Mouse (Mus musculus) embryonic facial prominence, embryonic 15.5 days (tissue): Measurements from ENCODE around the gene Cpeb1. TPM values are rescaled to one million over a fixed set of nuclear protein-coding genes. Genes with fewer than 3 reads are reported as not detected.

ENCODE experiments used
- ATAC-seq: fragments of 200-750 bp; cut with Nextera tagmentation; 2 replicates; pipeline ENCODE4 v1.8.0; 2017; ENCODE audit warnings: low read depth, moderate TSS enrichment; ENCODE audit not compliant: insufficient number of reproducible peaks, low FRiP score, low TSS enrichment
- H3K27ac ChIP-seq: fragments of 300-500 bp; sonication (generic); replicated peaks from 2 replicates; pipeline ENCODE4 v1.5.1; 2015; ENCODE audit warnings: mild to moderate bottlenecking, inconsistent platforms
- H3K27me3 ChIP-seq: fragments of 300-500 bp; sonication (generic); 2 replicates; pipeline ENCODE4 v1.6.1; 2015; ENCODE audit warnings: inconsistent platforms
- H3K36me3 ChIP-seq: fragments of 300-500 bp; sonication (generic); 2 replicates; pipeline ENCODE4 v1.6.1; 2015; ENCODE audit warnings: mild to moderate bottlenecking, inconsistent platforms
- H3K4me1 ChIP-seq: fragments of 300-500 bp; sonication (generic); 2 replicates; pipeline ENCODE4 v1.6.1; 2015; ENCODE audit warnings: inconsistent platforms
- H3K4me2 ChIP-seq: fragments of 300-500 bp; sonication (generic); replicated peaks from 2 replicates; pipeline ENCODE4 v1.6.1; 2015; ENCODE audit warnings: mild to moderate bottlenecking, inconsistent platforms
- H3K4me3 ChIP-seq: fragments of 300-500 bp; sonication (generic); replicated peaks from 2 replicates; pipeline ENCODE4 v1.5.1; 2015; ENCODE audit warnings: mild to moderate bottlenecking, inconsistent platforms
- H3K9ac ChIP-seq: fragments of 300-500 bp; sonication (generic); 2 replicates; pipeline ENCODE4 v1.6.1; 2015; ENCODE audit warnings: inconsistent platforms
- H3K9me3 ChIP-seq: fragments of 300-500 bp; sonication (generic); replicated peaks from 2 replicates; pipeline ENCODE4 v1.6.1; 2016; ENCODE audit warnings: inconsistent platforms
- WGBS: fragments of 180-500 bp; shearing (Covaris S2); methylation state at CpG from one replicate; pipeline ENCODE4 v1.1.7; 2015; 5-methylcytosine and 5-hydroxymethylcytosine counted together
- polyA plus RNA-seq: library from polyadenylated mRNA; unstranded; fragments of >200 nt; fragmentation: Nextera tagmentation; extraction: Ambion mirVana; gene quantifications from 2 replicates; pipeline ENCODE4 v1.2.1, GENCODE M21; 2015

Gene Cpeb1
- polyA plus RNA-seq, 1 experiment from 2014 or later = 3.1 TPM

DNA sequence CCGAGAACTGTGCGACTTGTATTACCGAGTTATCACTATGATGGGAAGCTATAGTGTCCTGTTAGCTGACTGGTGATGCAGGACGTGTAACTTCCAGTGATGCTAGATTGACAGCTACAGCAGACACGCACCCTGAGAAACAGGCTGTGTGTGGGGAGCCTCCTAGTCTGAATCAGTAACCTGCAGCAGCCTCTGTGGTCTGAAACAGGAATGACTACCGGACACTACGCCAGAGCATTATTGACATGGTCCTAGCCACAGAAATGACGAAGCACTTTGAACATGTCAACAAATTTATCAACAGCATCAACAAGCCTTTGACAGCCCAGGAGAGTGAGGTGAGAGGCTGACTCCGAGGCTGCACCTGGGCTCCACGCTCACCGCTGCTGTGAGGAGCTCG lies 129.2 kb downstream of the Cpeb1 start:
- Histone ChIP-seq H3K9ac (no peak overlapping the region), H3K27me3 (no peaks in the 10 kb centered on the region), H3K4me3 (no peak overlapping the region), H3K9me3 (no peaks in the 10 kb centered on the region), H3K27ac (no peak overlapping the region), H3K4me1 (no peaks in the 10 kb centered on the region), H3K4me2 (no peak overlapping the region), H3K36me3 (peaks cover 18% of the 10 kb centered on the region)
- WGBS = 81% methylated on average over 12 of the region's 12 CpGs
- no peak for ATAC-seq

DNA sequence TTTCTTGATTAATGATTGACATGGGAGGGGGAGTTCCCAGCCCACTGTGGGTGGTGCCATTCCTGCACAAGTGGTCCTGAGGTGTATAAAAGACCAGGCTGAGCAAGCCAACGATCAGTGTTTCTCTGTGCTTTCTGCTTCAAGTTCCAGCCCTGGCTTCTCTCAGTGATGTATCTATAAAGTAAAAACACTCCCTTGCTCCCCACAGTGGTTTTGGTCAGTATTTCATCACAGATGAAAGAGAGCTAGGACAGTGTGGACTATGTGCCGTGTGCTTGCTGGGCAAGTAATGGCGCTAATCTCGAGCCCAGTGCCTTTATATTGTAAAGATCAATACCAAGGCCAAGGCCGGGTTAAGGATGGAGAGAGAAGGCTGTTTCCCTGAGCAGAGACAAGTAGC lies 133.5 kb downstream of the Cpeb1 start:
- no peaks in the 10 kb centered on the region for H3K27me3 ChIP-seq
- no peak overlapping the region for H3K27ac ChIP-seq
- no peak overlapping the region for H3K4me2 ChIP-seq
- no peaks in the 10 kb centered on the region for H3K36me3 ChIP-seq
- H3K4me1 ChIP-seq = no peaks in the 10 kb centered on the region
- ATAC-seq = no peak
- H3K9ac ChIP-seq = no peak overlapping the region
- 87% methylated on average over 5 of the region's 5 CpGs for WGBS
- no peaks in the 10 kb centered on the region for H3K9me3 ChIP-seq
- no peak overlapping the region for H3K4me3 ChIP-seq

DNA sequence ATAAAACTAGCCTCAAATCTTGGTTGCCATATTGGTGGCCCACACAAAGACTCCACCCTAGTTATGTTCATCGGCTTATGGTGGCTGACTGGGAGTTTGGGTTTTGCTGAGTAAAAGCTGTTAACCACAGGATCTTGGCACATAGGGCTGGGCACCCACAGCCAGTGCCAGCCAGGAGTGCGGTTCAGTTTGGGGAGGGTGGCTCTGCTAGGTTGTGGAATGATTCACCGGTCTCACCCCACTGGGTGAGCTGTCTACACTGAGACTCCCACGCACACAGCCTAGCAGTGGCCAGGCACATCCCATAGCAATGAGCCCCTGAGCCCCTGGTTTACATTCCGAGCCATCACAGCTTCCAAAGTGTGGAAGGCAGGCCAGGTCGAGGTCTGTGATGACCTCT lies 135.5 kb downstream of the Cpeb1 start:
- H3K4me1 ChIP-seq = no peaks in the 10 kb centered on the region
- H3K9ac ChIP-seq = no peak overlapping the region
- H3K4me2 ChIP-seq = no peak overlapping the region
- H3K4me3 ChIP-seq = no peak overlapping the region
- WGBS = 79% methylated on average over 6 of the region's 6 CpGs
- H3K9me3 ChIP-seq = no peaks in the 10 kb centered on the region
- no peak for ATAC-seq
- no peaks in the 10 kb centered on the region for H3K27me3 ChIP-seq
- H3K36me3 ChIP-seq = no peaks in the 10 kb centered on the region
- H3K27ac ChIP-seq = no peak overlapping the region

DNA sequence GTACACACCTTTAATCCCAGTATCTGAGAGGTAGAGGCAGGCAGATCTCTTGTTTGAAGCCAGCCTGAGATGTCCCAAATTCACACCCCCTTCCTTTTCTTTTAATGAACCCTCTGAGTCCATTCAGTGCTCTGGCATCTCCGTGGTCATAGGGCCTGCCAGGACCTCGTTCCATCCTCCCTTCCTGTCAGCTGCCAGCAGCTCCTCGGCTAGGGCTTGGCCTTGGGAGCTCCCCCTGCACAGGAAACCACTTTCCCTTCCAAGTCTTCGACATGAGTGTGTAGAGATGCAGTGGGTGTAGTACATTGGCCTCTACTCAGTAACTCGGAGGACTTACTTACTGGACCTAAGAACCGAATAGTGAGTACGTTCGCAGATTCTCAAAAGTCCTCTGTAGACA lies 139.7 kb downstream of the Cpeb1 start:
- Histone ChIP-seq H3K9ac (no peak overlapping the region), H3K36me3 (no peaks in the 10 kb centered on the region), H3K27ac (no peak overlapping the region), H3K9me3 (no peaks in the 10 kb centered on the region), H3K4me2 (no peak overlapping the region), H3K4me3 (no peak overlapping the region), H3K27me3 (no peaks in the 10 kb centered on the region), H3K4me1 (0 out of 2 replicates have a peak, but pooled peaks cover 4% of the 10 kb centered on the region)
- 70% methylated on average over 8 of the region's 8 CpGs for WGBS
- no peak for ATAC-seq

DNA sequence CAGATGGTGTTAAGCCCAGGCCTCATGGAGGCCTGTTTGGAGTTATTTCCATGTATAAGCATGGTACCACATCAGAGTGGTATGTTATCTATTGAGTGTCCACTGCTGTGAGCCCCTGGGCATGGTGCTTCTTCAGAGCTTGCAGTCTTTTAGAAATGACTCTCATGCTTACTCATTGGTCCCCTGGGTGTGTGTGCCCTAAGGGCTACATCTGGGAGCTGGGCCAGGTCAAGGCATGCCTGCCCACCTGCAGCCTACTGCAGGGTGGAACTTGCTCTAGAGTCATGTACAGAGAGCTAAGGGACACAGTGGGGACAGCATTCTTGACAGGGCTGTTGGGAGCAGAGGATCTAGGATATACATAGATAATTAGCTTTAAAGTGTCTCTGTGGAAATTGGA lies 143.7 kb downstream of the Cpeb1 start:
- H3K4me1 ChIP-seq = 0 out of 2 replicates have a peak, but pooled peaks cover 4% of the 10 kb centered on the region
- no peaks in the 10 kb centered on the region for H3K9me3 ChIP-seq
- no peak overlapping the region for H3K27ac ChIP-seq
- H3K4me3 ChIP-seq = no peak overlapping the region
- no peak overlapping the region for H3K9ac ChIP-seq
- no peak for ATAC-seq
- H3K4me2 ChIP-seq = no peak overlapping the region
- no peaks in the 10 kb centered on the region for H3K27me3 ChIP-seq
- no peaks in the 10 kb centered on the region for H3K36me3 ChIP-seq

DNA sequence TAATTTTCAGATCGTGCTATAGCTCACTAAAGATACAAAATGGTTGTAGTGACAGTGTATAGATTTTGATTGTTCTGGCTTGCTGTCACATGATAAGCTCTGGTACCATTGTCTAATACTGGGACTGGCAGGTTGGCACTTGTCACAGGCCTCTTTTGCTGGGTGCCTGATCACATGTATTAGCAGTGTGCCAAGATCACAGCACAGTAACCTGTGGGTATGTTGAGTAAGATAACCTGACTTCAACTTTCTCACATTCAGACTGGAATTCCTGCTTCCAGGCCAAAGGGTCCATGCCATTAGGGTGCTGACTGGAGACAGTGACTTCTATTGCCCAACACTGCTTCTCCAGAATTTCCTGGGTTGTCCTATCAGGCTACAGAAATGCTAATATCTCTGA lies 144.1 kb downstream of the Cpeb1 start:
- 91% methylated on average over 1 of the region's 1 CpGs for WGBS
- Histone ChIP-seq H3K9me3 (no peaks in the 10 kb centered on the region), H3K4me1 (0 out of 2 replicates have a peak, but pooled peaks cover 4% of the 10 kb centered on the region), H3K36me3 (no peaks in the 10 kb centered on the region), H3K27ac (no peak overlapping the region), H3K4me3 (no peak overlapping the region), H3K9ac (no peak overlapping the region), H3K4me2 (no peak overlapping the region), H3K27me3 (no peaks in the 10 kb centered on the region)
- no peak for ATAC-seq

DNA sequence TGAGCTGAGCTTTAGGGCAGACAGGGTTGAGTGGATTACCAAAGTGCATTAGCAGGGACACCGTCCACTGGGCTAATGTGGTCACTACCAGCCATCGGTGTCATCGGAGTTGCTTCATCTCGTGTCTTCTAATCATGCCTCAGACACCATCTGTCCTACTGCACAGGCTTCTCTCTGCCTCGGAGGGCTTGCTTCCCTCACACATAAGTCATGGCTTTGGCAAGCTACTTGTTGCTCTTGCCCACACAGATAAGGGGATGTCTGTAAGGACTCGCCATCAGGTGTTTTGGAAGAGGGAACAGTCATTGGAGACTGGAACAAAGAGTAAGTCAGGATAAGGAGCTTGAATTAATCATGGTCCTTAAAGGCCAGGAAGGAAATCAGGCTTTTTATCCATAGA lies 146.0 kb downstream of the Cpeb1 start:
- H3K4me3 ChIP-seq = no peak overlapping the region
- no peaks in the 10 kb centered on the region for H3K27me3 ChIP-seq
- no peak for ATAC-seq
- no peak overlapping the region for H3K9ac ChIP-seq
- 0 out of 2 replicates have a peak, but pooled peaks cover 4% of the 10 kb centered on the region for H3K4me1 ChIP-seq
- no peaks in the 10 kb centered on the region for H3K9me3 ChIP-seq
- 91% methylated on average over 6 of the region's 6 CpGs for WGBS
- no peaks in the 10 kb centered on the region for H3K36me3 ChIP-seq
- no peak overlapping the region for H3K4me2 ChIP-seq
- H3K27ac ChIP-seq = no peak overlapping the region

DNA sequence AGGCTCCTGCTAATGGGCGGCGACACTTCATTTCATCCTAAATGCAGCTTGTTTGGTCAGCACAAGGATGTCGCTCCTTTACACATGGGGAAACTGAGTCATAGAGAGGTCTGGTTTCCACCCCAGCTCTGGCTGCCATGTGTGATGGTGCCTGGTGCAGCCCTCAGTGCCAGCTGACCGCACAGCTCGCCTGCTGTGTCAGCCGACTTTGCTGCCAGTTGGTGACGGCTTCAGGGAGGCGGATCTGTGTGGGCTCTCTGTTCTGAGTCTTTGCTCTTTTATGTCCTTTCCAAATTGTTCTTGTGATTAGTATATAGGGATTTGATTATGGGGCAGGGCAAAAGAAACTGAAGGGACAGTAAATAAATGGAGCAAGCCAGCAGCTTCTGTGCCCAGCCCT lies 147.5 kb downstream of the Cpeb1 start:
- H3K9ac ChIP-seq = no peak overlapping the region

DNA sequence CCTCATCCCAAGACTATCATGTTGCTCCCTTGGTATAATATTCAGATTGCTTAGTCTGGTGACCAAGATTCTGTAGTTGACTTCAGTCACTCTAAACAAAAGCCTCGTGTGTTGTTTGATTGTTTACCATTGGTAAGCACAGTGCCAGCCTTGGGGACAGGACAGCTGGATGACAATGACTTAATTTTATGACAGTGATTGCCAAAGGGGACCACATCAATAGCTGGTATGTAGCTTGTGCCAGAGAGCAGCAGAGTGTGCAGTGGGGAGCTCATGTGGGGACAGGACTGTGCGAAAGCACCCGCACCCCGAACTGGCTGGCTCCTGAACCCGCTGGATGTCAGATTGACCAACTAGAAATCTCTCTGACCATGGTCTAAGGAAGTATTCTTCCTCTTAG lies 150.6 kb downstream of the Cpeb1 start:
- no peaks in the 10 kb centered on the region for H3K4me1 ChIP-seq
- no peaks in the 10 kb centered on the region for H3K9me3 ChIP-seq
- WGBS = 86% methylated on average over 5 of the region's 5 CpGs
- no peak for ATAC-seq
- H3K9ac ChIP-seq = no peak overlapping the region
- no peak overlapping the region for H3K4me2 ChIP-seq
- H3K4me3 ChIP-seq = no peak overlapping the region
- H3K27me3 ChIP-seq = no peaks in the 10 kb centered on the region
- no peak overlapping the region for H3K27ac ChIP-seq
- H3K36me3 ChIP-seq = no peaks in the 10 kb centered on the region

More for the DNA sequence above, 147.5 kb downstream of the Cpeb1 start:
- 70% methylated on average over 8 of the region's 8 CpGs for whole genome bisulfite sequencing
- no peaks in the 10 kb centered on the region for H3K4me1 ChIP-seq
- H3K4me2 ChIP-seq = no peak overlapping the region
- no peak overlapping the region for H3K27ac ChIP-seq
- no peak for ATAC-seq
- H3K36me3 ChIP-seq = no peaks in the 10 kb centered on the region
- no peaks in the 10 kb centered on the region for H3K9me3 ChIP-seq
- no peak overlapping the region for H3K4me3 ChIP-seq
- no peaks in the 10 kb centered on the region for H3K27me3 ChIP-seq

DNA sequence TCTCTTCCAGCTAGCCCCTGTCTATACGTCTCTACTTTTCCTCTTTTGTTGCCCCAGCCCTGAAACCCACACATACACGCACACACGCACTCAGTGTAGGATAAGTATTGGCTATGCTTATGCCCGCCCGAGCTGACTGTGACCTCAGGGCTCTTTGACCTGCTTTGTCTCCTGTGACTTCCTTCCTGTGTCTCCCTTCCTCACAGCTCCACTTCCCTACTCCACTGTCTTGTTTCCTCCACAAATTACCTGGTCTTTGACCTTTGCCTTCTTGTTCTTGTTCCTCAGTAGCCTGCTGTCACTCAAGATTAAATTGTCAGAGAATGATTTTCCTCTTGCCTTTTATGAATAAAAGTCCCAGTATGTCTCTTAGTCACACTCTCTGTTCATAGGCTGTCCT lies 151.2 kb downstream of the Cpeb1 start:
- Histone ChIP-seq H3K4me3 (no peak overlapping the region), H3K4me1 (no peaks in the 10 kb centered on the region), H3K9me3 (no peaks in the 10 kb centered on the region), H3K27ac (no peak overlapping the region), H3K9ac (no peak overlapping the region), H3K36me3 (no peaks in the 10 kb centered on the region), H3K27me3 (no peaks in the 10 kb centered on the region), H3K4me2 (no peak overlapping the region)
- WGBS = 60% methylated on average over 5 of the region's 5 CpGs
- ATAC-seq = no peak

DNA sequence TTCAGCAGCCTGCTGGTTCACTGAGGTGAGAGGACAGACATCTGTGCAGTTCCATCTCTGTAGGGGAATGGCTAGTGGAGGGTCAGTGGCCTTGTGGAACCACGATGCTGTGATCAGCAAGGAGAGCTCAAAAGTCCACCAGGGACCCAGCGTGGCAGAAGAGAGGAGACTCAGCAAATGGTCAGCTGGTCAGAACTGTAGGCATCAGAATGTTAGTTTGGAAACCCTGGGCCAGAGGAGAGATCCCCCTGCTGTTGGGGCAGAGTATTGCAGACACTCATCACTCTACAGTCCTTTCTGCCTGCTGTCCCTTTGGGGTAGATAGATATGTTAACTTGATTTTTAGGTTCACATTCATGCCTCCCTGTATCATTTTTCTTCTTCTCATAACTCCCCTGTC lies 151.6 kb downstream of the Cpeb1 start:
- no peaks in the 10 kb centered on the region for H3K9me3 ChIP-seq
- H3K27me3 ChIP-seq = no peaks in the 10 kb centered on the region
- no peak overlapping the region for H3K9ac ChIP-seq
- H3K27ac ChIP-seq = no peak overlapping the region
- H3K4me2 ChIP-seq = no peak overlapping the region
- no peaks in the 10 kb centered on the region for H3K4me1 ChIP-seq
- no peaks in the 10 kb centered on the region for H3K36me3 ChIP-seq
- no peak overlapping the region for H3K4me3 ChIP-seq
- no peak for ATAC-seq
- WGBS = 91% methylated on average over 2 of the region's 2 CpGs

DNA sequence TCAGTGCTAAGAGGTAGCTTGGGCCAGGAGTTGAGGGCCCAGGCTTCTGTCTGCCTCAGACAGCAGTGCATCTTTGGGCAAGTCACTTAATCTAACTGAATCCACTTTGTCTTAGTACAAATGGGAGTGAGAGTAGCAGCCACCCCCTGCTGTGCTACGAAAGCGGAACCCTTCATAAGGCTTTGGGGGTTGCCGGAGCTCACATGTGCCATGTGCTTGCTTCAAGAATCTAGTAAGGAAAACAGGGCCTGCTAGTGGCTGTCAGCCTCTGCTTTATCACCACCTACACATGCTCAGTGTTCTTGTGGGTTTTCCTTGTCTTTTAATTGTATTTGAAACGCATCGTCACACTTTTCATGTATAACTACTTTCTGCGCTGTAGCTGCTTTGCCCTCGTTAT lies 153.9 kb downstream of the Cpeb1 start:
- Histone ChIP-seq H3K4me3 (no peak overlapping the region), H3K4me2 (no peak overlapping the region), H3K9me3 (no peaks in the 10 kb centered on the region), H3K4me1 (no peaks in the 10 kb centered on the region), H3K36me3 (no peaks in the 10 kb centered on the region), H3K27me3 (no peaks in the 10 kb centered on the region), H3K9ac (no peak overlapping the region), H3K27ac (no peak overlapping the region)
- WGBS = 66% methylated on average over 7 of the region's 7 CpGs
- ATAC-seq = no peak
